Mouse (Mus musculus) cerebellum, adult 2 months (tissue): ENCODE data around the gene Azi2.

ENCODE experiments used
- CTCF ChIP-seq: fragments of 200-500 bp; IDR thresholded peaks from 2 replicates; pipeline ENCODE4 v1.5.1; 2011; ENCODE audit warnings: low read depth, mild to moderate bottlenecking, control low read depth, low read length, moderate library complexity, borderline replicate concordance; ENCODE audit not compliant: insufficient read depth
- POLR2A ChIP-seq: fragments of 200-500 bp; IDR thresholded peaks from 2 replicates; pipeline ENCODE4 v1.6.1; 2011; ENCODE audit warnings: low read length, control low read depth, borderline replicate concordance; ENCODE audit not compliant: insufficient read depth

GRCm38 (mm10) chr9:118003218-118003886, 36.9 kb upstream of the Azi2 start:
- TF ChIP-seq CTCF = no peak
- no peak for TF ChIP-seq POLR2A
